Mouse (Mus musculus) adrenal gland, postnatal 25 days (tissue): Measurements from ENCODE around the gene Hivep1. TPM values are rescaled to one million over a fixed set of nuclear protein-coding genes. Genes with fewer than 3 reads are reported as not detected.

ENCODE experiments used
- DNase-seq: peaks from one replicate; pipeline ENCODE4 v3.0.0; 2021; ENCODE audit warnings: mixed read lengths
- long read RNA-seq: library from polyadenylated mRNA; stranded (forward); transcript quantifications from one replicate; pipeline ENCODE4 v2.0.0, GENCODE M21; 2021
- total RNA-seq: library from RNA; stranded (reverse); gene quantifications from 2 replicates; pipeline ENCODE4 v1.2.3, GENCODE M21; 2021

Gene Hivep1
- total RNA-seq = 24.8 and 31.6 TPM in 2 replicates
- long read RNA-seq, partial matches to known transcripts = 1 of 2 reads
- long read RNA-seq, other reads (novel, unspliced or antisense) = 1 of 2 reads

- DNase-seq = no peak
Observed at GRCm38 (mm10) chr13:42051961-42052695, at the start of gene Hivep1. Gene Hivep1, plus strand, starts transcription at chr13:42052021.

- DNase-seq = no peak
Observed at GRCm38 (mm10) chr13:42015484-42016045, 36.3 kb upstream of the Hivep1 start.

DNA sequence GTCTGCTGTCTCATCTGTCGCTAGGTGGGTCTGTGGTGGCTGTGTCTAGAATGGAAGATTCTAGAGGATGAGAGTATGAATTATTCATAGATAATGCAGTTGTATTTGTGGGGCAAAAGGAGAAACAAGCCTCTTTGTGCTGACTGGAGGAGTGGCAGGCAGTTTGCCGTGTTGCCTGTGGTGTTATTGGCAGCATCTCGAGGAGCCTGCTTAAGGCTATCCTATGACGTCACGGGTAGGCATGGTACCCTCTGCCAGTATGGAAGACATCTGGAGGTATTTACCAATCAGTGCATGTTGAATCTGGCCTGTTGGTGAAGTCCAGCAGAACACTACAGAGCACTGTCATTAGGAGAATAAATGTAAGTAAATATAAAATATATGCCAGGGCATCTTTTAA is 35.6 kb upstream of the Hivep1 start:
- no peak for DNase-seq

GRCm38 (mm10) chr13:42018356-42018755 is 33.5 kb upstream of the Hivep1 start:
- no peak for DNase-seq

GRCm38 (mm10) chr13:42041203-42041602 is 10.6 kb upstream of the Hivep1 start:
- no peak for DNase-seq

DNA sequence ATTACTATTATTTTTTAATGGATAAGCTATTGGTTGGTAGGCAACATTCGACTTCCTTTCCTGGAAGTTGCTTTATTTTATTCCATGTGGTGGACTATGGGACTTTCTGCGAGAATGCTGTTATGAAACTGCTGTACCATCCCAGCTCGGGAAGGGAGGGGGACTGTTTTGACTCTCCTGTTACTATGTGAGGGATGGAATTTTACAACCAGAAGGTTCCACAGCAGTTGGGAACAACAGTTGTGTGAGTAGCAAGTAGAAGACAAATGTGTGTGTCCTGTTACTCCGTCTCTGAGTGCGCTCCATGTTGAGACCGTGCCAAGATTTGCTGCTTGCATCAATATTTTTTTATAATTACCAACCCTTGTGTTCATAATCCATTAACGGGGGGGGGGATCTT is 8.4 kb upstream of the Hivep1 start:
- no peak for DNase-seq

GRCm38 (mm10) chr13:42048991-42049773 is 2.6 kb upstream of the Hivep1 start:
- peak; percentile 86 for DNase-seq

DNA sequence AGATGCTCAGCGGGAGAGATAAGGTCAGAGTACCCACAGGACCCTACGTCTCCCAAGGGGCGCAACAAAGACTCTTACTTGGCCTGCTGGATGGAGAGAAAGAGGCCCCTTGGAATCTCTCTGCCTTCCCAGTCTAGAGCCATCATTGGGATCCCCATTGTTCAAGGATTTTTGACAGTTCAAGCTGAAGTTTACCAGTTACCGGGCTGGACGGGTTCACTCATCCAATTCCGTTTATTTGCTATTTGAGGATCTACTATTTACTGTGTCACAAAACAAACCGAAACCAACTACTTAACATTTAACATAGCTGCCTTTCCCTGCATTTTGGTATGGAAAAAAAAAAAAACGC is 2.1 kb upstream of the Hivep1 start:
- DNase-seq = no peak

DNA sequence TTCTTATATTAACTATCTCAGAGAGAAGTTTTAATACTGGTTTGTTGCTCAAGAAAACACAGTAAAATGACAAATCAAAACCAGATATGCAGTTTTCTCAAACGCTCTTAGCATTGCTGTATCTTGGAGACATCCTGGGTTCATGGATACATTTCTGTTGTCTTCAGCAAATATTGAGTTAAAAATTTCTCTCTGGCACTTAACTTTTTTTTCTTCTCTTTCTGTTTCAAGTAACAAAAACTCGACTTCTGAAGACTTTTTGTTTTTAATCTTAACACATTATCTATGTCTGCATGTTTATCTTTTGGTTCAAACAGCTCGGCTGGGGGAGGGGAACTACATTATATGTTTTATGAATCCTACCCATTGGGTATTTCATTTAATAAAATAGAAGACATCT is 1.7 kb upstream of the Hivep1 start:
- DNase-seq = no peak

- no peak for DNase-seq
Observed at GRCm38 (mm10) chr13:42050880-42051201, 980 bp upstream of the Hivep1 start.

DNA sequence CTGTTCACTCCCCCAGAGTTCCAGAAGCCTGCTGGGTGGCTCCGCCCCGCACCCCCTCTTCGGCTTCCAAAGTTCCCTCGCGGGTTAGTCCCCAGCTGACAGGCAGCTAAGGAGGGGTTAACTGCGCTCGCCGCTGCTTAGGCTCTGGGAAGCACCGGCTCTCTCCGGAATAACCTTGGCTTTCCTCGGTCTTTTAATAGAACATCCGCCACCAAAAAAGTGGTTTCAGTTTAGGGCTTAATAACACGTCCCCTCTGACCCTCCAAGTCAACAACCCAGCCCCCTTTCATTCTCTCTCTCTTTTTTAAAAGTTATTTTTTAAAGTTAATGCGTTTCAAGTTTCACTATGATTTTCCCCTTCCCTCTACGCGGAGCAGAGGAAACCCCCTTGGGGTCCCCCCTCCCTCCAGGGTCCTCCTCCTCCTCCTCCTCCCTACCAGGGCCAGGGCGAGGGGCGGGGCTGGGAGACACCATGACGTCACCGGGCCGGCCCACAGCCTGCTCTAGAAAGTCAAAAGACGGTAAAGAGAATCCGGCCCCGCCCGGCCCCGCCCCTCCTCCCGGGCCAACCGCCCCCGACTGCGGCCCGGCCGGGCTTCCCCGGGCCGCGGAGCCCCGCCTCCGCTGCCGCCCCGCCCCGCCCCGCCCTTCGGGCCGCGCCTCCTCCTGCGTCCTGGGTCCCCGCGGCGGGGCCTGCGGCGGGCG is 467 bp upstream of the Hivep1 start:
- peak; percentile 99 for DNase-seq

DNA sequence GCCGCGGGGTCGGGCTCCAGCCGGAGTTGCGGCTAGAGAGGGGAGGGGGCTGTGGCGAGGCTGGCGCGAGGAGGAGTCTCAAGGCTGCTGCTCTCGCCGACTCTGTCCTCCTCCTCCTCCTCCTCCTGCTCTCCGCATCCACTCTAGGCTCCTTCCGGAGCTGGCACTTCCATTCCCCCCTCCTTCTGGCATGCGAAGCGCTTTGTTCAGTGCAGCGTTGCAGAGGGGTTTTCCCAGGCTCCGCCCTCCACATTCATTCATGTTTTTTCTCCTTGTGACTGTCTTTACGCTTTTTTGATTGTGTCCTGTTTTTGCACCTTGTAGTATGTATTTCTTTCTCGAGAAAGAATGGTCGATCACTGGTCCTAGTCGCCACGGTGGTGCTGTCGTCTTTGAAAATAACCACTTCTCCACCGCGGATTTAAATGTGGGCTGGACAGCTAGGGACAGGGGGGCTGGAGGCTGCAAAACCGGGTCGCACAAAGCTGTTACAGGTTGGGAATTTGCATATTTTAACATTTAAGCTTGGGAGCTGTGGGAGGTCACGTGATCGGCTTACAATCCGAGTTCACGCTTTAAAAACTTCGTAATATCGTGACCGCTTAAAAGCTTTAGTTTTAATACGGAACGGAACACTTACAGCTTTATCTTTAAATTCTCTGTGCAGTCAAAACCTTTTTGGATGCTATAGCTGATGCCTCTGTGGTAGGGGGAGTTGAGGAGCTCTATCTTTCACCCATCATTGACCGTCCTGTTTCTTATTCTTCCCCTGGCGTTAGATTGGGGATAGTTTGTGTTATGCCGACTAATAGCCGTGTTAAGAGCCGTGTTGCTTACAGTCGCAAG is 1.1 kb downstream of the Hivep1 start:
- DNase-seq = peak; percentile 65

DNA sequence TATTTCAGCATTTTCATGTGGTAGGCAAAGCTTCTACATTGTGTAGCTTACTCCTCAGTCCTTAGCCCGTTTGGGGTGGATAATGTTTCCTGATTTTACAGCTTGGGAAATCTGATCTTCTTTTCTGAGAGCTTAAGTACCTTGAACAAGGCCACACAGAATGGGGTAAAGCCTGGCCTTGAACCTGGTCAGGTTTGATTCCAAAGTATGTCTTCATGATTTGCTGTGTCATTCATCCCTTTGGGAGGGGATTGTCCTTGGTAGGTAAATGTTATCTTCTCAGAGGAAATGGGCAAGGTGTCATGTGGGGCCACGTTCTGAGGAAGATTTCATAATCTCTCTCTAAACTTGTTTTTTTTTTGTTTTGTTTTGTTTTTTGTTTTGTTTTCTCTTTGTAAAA is 1.8 kb downstream of the Hivep1 start:
- DNase-seq = no peak

- DNase-seq = no peak
Observed at GRCm38 (mm10) chr13:42054138-42054537, 2.3 kb downstream of the Hivep1 start.

GRCm38 (mm10) chr13:42056712-42057332 is 5.0 kb downstream of the Hivep1 start:
- DNase-seq = no peak

DNA sequence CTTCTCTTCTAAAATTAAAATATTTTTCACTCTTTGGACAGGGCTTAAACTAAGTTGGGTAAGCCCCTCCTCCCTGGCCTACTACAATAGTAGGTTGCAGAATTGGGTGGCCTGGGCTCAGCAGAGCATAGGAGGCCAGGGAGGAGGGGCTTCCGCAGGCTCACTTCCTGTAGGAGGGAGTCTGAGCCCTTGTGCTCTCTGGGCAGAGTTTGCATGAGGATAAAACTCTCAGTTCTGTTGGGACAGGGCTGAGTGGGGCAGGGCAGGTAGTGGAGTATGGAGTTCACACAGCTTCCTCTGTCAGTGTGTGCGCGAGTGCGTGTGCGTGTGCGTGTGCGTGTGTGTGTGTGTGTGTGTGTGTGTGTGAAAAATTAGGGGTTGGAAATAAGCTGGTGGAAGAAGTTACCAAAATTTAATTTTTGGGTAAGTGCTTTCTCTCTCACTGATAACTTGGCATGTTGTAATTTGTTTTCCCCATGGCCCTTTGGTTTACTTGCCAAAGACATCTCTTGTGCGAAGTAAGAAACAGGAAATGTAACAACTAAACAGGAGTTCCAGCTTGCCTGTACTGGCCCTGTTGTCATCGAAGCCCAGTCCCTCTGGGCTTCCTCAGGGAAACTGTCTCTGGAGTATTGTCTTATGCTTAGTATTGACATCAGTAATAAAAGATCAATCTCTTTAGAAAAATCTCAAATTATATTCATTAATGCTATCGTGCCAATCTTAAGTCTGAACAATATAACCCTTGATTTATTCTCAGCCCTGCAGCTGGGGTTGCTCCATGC is 9.2 kb downstream of the Hivep1 start:
- DNase-seq = no peak

GRCm38 (mm10) chr13:42064257-42064656 is 12.4 kb downstream of the Hivep1 start:
- DNase-seq = no peak

DNA sequence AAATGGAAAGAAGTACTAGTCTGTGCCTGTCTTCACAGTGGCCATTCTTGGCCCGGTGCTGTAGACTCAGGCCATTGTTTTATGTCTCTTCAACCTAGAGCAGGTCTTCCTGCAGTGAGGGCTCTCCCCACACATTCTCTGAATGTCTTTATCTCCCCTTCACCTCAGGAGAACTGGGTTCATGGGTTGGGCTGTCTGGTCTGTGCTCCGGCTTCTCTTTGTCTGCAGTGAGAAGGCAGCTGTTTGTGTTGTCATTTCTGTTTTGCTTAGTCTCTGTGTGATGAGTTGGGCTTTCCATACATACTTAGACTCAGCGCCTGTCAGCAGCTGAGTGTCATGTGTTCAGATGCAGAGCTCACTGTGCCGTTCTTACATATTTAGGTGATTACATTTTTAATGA is 18.4 kb downstream of the Hivep1 start:
- DNase-seq = no peak

DNA sequence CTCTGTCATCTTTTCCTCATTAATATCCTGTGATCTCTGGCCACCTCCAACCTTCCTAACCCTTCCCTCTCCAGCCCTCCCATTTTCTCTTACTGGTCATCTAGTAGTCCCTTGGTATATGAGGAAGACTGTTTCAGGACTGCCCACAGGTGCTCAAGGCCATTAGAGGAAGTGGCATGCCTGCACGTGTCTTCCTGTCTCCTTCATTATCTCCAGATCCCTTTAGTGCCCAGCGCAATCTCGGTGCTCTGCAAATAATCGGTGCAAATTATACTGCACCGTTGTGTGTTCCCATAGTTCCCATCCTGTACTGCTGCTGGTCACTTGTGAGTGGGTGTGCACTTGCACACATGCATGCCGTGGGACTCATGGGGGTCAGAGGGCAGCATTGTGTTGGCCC is 19.2 kb downstream of the Hivep1 start:
- no peak for DNase-seq

GRCm38 (mm10) chr13:42073285-42073684 is 21.5 kb downstream of the Hivep1 start:
- DNase-seq = no peak

GRCm38 (mm10) chr13:42075546-42075945 is 23.7 kb downstream of the Hivep1 start:
- DNase-seq = no peak
